Mouse (Mus musculus): ENCODE measurements around the gene Mmaa.

The Mmaa gene

DNA sequence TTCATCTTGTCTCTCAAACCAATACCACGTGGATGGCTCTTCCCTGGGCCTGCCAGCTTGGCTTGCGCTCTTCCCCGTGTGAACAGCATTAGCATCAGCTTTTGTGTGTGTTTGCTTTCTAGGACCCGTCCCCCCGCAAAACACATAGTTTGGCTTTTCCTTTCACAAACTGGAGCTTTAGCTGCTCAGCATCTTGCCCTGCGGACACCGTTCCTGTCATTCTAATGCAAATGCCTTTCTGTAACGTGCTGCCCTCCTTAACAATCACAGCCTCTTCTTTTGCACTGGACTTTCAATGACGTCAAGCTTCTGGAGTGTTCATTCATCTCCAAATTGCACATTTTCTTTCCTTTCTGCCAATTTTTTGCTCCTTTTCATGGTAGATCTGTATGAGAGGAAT is 70.4 kb downstream of the Mmaa start:
- no peak for DNase-seq (ENCODE audit: low read depth in 1 of 2, low spot score in 2 of 2)

GRCm38 (mm10) chr8:79222752-79223141 is 72.0 kb downstream of the Mmaa start:
- DNase-seq (ENCODE audit: low read depth in 1 of 2, low spot score in 2 of 2), result no peak

DNA sequence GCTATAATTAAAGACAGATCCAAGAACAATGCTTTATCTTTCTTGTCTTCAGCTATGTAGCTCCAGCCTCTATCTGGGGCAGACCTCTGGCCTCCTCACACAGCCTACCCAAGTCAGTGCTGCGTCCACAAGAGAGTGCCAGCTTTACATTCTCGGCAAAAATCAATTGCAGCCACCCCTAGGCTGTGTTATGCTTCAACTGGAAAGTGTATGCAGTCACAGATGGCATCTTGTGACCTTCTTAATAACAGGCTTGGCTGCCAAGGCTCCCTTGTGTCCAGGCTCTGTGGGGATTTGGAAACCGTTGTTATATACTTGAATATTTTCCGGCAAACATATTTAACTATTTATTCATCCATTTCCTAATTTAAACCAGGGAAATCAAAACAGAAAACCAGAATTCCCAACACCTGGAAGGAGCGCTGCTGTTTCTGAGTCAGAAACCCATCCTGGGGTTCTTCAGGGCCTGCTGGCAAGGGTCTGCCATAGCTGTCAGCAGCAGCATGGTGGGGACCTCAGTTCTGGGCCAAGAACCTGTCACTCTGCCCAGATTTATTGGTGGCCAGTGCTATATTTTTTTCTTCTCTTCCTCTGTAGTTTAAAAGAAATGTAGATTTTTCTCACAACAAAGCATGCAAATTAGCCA is 72.5 kb downstream of the Mmaa start:
- no peak for DNase-seq (ENCODE audit: low read depth in 1 of 2, low spot score in 2 of 2)

All from monocyte, adult 2 months (primary cell).